Mouse (Mus musculus): Measurements from ENCODE around the gene Gpr146.
"Not testable (repeated sequence)": the region's sequence is repeated elsewhere in the genome, so short reads cannot be mapped to it uniquely, and the experiment has no call there.

Gpr146 gene

DNA sequence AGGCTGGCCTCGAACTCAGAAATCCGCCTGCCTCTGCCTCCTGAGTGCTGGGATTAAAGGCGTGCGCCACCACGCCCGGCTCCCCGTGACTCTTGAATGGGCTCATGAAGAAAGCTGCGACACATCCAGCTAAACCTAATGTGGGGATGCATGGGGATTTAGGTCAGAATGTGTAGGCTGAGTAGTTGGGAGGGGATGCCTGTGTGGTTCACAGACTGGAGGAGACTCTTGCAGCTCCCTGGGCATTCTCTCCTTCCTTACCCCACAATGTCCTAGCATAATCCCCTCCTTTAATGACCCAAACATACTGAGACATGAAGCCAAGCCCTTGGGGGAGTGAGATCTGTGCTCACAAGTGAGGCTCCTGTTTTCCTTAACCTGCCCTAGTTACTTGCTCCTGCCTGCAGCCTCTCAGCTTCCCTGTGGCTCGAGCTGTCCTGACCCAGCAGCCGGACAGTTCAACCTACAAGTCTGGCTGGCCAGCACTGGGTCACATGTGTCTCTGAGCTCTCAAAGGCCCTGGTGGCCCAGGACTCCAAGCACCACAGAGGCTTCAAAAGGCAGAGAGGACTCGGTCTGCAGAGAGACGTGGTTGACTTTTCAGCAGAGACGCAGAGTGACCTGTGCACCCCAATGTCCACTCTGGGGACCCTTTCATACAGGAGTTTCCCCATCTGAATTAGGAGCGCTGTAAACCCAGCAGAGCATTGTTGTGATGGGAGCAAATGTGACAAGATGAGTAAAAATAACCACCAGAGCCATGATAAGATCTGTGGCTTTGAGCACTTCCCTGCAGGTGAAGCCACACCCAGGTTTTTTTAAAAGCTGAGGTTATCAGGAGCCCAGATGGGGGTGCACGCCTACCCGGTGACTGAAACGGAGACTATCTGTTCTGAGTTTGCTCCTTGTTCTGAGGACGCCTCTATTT is 4.4 kb downstream of the Gpr146 start:
- DNase-seq (ENCODE audit: low spot score): no peak

DNA sequence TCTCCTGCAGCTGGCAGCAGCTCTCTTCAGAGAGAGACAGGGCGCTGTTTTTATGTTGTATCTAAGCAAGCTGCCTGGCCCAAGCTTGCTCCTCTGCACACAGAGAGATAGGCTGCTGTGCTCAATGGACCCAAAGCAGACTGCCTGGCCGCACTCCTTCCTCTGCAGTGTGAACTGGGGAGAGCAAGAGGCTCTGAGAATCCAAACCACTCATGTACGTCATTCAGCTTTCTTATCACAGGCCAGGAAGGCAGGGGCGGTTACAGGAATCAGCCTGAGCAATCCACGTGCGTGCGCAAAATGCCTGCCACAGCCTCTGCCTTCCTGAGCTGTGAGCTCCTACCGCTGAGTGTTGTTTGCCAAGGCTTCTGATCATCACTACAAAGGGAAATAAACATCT is 5.3 kb downstream of the Gpr146 start:
- DNase-seq (ENCODE audit: low spot score): no peak

DNA sequence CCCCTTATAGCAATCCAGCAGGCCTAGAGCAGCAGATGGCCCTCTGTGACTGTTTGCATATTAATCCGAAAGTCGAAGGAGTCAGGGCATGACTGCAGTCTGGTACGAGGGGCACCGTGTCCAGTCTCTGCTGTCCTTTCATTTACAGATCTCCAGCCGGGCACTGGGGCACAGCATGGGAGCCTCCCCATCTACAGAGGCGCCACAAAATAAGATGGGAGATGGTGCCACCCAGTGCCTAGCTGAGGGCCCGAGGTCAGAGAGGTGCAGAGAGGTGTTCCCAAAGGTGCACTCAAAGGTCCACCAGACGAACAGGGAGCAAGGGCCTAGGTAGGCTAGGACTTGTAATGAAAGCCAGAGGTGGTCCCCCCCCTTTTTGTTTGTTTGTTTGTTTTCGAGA is 5.7 kb downstream of the Gpr146 start:
- DNase-seq (ENCODE audit: low spot score): no peak

DNA sequence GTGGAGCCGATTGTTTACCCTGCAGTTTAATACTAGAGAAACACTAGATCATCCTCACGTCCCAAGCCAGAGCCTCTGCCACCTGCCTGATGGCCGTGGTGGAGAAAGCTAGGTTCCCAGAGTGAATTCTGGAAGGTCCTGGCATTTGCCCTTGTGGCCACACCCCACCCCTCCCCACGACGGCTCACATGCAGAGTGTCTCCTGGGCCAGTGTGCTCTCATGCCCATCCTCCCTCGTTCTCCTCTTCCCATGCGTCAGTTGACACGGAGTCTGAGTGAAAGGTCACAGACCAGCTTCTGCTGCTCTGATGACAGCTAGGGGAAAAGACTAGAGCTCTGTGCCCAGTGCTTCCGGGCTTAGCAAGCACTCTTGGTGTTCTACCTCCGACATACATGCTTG is 7.0 kb downstream of the Gpr146 start:
- no peak for DNase-seq (ENCODE audit: low spot score)

DNA sequence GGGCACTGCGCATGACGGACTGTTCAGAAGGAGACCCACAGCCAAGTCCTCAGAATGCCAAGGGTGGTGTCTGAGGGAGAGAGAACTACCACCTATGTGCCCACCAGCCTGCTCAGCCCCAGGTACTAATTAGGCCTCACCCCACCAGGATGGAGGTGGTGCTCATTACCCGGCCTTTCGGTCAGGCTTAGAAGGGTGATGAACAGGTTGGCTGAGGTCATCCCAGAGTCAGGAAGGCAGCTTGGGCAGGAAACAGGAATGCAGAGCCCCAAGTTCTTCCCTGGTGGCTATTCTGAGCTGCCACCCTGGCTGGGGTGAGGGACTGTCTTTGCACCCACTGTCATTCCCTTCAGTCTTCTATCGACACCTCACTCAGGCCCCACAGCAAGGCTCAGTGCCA is 8.6 kb downstream of the Gpr146 start:
- no peak for DNase-seq (ENCODE audit: low spot score)

DNA sequence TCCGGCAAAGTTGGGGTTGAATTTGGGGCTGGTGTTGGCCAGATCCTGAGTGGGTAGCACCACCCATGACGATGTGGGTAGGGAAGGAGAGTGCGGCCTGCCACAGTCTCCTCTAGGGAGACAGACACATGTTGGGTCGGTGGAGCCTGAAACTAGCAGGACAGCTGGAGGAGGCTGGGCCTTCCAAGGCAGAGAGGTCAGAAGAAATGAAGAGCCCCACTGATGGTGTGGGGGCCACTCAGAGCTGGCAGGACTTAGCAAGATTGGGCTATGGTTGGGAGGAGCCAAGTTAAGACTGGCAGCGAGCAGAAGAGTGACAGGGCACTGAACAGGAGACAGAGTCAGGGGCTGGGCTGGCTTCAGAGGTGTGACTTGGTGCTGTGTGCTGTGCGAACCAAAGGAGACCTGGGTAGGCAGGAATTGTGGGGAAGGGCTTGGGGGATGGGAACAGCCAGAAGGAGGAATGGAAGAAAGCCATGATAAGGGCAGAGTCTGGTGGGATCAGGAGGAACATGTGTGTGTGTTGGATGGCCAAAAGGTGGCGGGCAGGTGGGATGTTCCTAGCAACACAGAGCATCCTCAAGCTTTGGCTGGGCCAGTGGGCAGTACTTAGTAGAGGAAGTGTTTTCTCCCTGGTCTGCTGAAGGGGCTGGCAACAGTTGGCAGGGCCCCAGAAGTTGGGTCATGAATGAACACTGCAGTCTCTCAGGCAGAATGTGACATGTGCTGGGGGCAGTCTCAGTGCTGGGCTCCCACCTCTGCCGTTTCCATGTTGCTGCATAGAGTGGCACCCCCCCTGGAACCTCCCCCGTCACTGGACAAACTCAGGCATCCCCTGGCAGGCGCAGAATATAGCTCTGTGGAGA is 10.1 kb downstream of the Gpr146 start:
- no peak for DNase-seq (ENCODE audit: low spot score)

DNA sequence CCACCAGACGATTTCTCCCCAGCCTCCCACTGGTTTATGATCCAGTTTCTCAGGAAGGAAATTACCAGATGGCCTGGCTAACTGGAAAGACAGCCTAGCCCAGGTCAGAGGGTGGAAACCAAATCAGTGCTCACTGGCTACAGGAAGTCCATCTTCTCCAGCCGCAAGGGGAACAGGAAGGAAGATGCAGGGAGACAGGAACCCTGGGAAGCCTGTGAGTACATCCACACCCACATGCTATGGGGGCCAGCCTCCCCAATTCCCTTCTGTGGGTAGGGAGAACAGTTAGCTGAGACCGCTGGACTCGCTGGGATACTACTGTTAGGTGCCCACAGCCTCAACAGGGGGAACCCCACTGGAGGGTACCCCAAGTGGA is 10.7 kb downstream of the Gpr146 start:
- no peak for DNase-seq (ENCODE audit: low spot score)

DNA sequence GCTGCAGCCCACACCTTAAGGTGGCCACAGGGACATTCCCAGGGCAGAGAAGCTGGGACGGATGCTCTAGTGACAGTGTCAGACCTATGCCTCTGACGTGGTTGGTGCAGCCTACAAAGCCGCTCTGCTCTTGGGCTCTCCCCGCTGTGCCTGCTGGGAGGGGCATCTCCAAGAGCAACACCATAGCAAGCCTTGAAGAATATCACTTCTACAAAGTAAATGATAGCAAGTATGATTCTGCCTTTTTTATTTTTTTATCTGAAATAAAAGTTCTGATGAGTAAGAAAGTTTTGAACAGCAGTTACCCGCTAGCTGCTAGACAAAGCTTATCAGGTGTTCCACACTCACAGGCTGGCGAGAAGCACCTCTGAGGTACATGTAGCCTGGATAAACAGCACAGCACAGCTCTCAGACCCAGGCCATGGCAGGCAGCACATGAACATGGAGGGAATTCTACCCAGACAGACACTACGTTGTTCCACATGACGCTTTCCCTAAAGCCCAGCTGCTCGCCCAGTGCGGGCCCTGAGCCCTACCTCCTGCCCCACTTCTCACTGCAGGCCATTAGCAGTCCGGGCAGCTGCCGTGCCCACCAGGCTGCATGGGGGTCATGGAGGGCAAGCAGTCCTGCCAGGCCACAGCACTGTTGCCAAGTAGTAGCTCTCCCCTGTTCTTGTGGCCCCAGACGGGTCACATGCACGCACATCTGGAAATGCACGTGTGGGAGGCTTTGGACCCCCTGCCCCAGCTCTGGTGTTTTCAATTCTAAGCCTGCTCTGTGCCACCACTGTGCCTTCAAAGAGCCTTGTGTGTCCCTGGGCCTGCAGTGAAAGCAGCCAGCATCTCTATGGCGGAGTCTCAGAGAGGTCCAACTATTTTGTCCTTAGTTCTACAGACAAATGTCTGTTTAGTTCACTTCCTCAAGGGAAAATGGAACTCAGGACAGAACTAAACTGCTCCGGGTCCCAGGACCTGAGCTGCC is 11.5 kb downstream of the Gpr146 start:
- DNase-seq (ENCODE audit: low spot score): no peak

DNA sequence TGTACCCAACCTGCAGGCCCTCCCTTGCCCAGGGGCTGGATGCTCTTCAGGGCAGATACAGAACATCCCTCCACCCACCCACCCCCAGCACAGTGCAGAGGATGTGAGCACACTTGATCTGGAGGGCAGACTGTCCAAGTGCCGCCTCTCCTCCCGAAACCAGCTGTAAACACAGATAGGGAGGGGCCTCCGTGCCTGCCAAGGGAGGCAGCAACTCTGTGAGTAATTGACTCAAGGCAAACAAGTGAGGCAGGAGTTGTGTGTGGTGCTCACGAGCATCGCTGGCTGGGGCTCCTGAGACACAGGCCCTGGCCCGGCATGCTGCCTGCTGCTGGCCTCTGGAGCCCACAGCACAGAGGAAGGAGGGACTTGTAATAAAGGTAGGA is 12.2 kb downstream of the Gpr146 start:
- peak; percentile 71 for DNase-seq (ENCODE audit: low spot score)

DNA sequence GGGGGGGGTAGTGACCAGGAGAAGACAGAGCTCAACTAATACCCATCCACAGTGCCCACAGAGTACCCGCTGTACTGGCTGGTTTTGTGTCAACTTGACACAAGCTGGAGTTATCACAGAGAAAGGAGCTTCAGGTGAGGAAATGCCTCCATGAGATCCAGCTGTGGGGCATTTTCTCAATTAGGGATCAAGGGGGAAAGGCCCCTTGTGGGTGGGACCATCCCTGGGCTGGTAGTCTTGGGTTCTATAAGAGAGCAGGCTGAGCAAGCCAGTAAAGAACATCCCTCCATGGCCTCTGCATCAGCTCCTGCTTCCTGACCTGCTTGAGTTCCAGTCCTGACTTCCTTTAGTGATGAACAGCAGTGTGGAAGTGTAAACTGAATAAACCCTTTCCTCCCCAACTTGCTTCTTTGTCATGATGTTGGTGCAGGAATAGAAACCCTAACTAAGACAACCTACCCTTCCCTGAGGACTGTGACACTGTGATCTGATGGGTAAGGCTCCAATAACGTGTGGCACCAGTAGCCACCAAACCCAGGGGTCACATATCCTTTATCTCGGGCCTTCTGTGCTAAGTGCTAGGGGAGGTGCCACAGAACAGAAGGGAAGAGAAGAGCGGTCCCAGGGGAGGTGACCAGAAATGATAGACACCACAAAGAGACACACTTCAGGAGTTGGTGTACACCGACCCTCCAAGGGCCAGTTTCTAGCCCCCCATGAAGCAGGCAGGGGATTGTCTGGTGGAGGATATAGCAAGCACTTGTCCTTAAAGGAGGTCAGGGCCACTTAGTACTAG is 13.0 kb downstream of the Gpr146 start:
- not testable (repeated sequence) for DNase-seq (ENCODE audit: low spot score)

DNA sequence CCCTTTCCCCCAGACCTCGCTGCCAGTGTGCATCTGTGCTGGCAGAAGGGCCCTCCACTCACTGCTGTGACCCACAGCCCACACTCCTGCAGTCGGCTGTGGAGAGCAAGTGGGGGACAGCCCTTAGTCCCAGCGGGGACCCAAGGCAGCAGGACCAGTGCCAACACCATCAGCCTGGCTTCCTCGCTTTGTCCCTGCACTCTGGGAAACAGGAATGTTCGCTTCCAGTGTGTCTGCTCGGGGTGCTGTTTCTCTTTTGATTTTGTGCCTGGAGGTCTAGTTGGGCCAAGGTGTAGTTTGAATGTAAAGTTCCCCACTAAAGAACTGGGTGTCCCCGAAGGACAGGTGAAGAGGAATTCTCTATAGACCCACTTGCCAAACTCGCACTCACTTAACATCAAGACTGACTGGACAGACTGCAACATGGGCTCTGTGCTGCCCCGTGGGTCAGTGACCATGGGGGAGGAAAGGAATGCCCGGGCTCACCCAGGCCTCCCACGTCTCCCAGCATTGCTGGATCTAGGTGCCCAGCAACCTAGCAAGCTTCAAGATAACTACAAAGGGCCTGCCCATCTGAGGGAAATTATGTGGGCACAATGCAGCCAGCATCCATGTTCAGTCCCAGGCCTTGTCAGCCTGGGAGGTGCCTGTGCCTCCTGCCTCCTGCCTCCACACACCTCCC is 14.0 kb downstream of the Gpr146 start:
- DNase-seq (ENCODE audit: low spot score): no peak

DNA sequence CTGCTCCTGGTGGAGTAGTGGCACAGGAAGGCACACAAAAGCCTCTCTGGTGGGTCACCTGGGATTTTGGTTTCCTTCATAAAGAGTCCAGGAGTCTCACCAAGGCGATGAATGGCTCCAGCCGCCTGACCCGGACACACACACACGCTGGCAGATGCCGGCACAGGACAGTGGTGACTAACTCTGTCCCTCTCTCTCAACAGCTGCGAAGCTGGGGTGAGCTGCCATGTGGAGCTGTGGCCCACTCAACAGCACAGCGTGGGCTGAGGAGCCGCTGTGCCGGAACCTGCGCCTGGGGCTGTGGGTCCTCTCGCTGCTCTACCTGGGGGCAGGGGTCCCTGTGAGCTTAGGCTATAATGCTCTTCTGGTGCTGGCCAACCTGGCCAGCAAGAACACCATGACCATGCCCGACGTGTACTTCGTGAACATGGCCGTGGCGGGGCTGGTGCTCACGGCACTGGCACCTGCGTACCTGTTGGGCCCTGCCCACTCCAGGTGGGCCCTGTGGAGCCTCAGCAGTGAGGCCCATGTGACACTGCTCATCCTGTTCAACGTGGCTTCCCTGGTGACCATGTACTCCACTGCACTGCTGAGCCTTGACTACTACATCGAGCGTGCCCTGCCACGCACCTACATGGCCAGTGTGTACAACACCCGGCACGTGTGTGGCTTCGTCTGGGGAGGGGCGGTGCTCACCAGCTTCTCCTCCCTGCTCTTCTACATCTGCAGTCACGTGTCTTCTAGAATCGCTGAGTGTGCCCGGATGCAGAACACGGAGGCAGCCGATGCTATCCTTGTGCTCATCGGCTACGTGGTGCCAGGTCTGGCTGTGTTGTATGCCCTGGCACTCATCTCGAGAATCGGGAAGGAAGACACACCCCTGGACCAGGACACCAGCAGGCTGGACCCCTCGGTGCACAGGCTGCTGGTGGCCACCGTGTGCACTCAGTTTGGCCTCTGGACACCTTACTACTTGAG is 15.0 kb downstream of the Gpr146 start:
- DNase-seq (ENCODE audit: low spot score): no peak

DNA sequence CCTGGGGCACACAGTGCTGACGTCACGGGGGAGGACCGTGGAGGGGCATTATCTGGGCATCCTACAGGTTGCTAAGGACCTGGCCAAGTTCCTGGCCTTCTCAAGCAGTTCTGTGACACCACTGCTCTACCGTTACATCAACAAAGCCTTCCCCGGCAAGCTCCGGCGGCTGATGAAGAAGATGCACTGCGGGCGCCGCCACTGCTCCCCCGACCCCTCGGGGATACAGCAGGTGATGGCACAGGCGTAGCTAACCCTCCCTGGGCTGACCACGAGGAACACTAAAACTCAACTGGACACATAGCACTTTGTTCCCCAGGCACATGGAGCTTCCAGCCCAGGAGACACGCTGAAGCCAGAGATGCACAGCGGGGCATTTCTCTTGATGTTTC is 15.7 kb downstream of the Gpr146 start:
- no peak for DNase-seq (ENCODE audit: low spot score)

DNA sequence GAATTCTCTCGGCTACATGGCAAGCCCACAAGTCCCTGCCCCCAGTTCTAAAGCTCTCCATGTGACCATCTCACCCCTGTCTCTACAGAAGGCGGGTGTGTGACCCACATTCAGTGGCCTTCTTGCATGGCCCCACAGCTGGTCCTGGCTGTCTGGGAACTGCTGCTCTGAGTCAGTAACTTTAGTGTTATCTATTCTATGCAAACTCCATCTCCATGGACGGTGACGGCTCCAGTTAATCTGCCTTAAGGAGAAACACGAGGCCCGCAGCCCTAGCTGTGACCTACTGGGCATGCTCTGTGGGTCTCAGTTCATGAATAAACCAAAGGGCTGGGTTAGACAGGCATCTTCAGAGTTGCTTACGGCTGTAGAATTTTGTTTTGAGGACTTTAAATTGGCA is 16.9 kb downstream of the Gpr146 start:
- no peak for DNase-seq (ENCODE audit: low spot score)

DNA sequence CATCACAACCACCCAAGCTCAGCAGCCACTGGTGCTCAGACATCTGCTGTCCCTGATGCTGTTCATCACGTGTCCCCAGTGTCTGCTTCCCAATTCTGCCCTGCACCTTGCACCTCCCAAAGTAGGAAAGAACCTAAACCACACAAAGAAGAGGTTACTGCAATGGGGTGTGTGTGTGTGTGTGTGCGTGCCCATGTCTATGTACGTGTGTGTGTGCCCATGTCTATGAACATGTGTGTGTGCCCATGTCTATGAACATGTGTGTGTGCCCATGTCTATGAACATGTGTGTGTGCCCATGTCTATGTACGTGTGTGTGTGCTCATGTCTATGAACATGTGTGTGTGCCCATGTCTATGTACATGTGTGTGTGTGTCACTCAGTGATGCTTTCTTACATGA is 18.0 kb downstream of the Gpr146 start:
- DNase-seq (ENCODE audit: low spot score): no peak

DNA sequence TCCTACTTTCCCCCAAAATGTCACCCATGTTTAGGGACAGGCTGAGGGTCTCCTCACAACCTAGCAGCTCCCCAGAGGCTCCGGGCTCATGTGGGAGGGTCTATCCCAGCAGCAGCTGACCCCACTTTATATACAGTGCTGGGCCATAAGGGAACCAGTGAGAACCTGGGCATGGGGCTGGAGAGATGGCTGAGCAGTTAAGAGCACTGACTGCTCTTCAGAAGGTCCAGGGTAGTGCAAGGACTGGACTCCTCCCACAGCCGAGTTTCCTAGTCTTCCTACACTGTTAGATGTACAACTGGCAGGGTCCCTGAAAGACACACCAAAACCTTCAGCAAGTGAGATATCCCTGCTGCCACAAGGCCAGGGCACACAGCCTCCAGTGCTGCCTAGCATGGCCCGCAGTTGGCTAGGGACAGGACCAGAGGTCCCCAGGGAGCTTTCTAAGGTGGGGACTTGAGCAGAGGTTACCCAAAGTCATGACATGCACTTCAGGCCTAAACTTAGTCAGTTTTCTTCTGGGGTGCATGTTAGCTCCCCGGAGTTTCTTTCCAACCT is 19.9 kb downstream of the Gpr146 start:
- no peak for DNase-seq (ENCODE audit: low spot score)

DNA sequence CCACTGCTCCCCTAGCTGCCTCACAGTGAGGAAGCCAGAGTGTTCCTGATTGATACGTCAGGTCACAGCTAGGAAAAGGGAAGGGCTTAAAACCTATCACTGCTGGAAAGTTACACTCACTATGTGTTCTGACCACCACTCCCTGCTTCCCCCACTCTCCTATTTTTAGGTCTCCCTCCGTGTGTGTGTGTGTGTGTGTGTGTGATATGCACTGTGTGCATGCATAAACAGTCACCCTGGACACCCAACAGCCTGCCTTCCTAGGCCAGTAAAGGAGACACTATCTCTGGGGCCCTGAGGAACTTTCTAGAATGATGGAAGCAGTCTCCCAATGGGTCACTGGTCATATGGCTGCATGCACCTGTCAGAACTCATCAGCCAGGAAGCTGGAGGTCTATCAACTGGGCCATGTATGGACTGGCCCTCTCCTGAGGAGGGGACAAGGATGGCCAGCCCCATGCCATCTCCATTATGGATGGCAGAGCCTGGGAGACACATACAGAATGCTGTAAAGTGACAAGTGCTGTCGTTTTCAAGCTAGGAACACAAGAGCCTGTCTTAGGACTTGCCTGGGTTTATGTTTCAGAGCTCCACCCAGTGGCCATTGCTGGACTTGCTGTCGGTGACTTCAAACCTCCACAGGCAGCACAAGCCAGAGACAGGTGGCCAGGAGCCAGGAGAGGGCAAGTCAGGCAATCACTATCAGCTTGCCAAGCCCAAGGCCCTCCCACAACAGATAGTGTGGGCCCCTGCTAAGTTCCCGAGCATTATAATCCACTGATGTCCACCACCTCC is 20.7 kb downstream of the Gpr146 start:
- DNase-seq (ENCODE audit: low spot score): peak; percentile 90

DNA sequence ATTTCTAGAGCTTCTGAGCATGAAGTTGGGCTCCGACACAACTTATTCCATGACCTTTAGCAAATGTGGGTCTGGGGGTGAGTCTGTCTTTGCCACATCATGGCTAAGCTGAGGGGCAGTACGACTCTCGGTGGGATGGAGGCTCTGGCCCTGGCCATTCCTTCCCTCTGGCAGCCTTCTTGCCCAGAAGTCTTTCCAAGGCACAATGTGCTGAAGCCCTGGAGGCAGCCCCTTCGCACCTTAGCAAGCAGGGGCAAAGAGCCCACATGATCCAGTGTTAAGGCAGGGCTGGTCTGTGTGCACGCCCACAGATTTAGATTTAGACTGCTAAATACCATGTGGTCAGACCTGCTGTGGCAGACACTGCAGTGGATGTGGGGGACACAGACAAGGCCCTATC is 21.3 kb downstream of the Gpr146 start:
- no peak for DNase-seq (ENCODE audit: low spot score)

Measured in ovary, postnatal 36 days (tissue).